Mouse (Mus musculus) testis, postnatal 14 days (tissue): ENCODE data around the gene Ppox.

Experiments
- DNase-seq: peaks from one replicate; pipeline ENCODE4 v3.0.0; 2021; ENCODE audit warnings: low spot score

Ppox gene

DNA sequence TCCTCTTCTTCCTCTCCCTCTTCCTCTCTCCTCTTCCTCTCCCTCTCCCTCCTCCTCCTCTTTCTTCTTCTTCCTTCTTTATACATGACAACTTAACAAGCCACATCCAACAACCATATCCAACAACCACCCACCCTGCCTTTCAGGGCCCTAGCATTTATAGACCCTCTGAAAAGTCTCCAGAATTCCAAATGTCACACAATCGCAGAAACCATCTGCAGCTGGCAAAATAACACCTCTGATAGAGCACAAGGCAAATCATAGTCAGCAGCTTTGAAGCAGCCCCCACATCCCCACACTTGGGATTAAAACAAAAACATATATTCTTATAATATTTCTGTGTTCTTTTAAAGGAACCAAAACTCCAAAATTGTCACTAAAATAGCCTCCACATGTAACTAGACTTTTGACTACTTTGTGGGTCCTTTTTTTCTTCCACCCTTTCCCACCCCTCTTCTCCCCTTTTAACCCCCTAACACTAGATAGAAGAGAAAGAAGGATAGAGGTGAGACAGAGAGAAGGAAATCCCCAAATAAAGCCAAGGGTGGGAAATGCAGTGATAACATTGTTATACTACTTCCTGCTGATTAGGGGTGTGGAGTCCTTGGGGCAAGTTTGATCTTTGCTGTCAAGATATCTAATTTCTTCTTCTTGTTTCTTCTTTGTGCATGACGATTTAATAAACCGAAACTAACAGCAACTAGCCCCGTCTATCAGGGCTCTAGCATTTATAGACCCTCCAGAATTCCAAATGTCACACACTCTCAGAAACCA is 14.8 kb downstream of the Ppox start:
- DNase-seq = no peak

DNA sequence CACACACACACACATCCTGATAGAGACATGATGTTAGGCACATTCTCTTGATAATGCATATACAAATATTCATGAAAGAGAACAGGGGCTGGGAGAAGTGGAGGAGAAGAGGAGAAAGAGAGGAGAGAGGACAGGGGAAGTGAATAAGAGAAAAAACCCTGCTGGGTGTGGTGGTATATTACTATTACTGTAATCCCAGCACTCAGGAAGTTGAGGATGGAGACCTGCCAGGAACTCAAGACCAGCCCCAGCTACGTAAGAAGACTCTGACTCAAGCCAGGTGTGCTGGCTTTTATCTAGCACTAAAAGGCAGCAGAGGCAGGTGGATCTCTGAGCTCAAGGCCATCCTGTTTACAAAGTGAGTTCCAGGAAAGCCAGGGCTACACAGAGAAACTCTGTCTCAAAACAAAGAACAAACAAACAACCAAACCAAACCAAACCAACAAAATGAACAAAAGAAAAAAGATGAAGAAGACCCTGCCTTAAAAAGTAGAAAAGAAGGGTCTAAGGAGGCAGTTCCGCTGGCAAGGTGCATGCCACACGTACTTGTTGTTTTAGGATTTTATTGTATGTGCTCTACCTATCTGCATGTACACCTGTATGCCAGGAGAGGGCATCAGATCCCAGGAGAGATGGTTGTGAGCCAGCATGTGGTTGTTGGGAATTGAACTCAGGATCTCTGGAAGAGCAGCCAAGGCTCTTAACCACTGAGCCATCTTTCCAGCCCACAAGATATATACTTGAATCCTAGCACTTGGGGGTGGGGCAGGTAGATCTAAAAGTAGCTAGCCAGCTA is 17.1 kb downstream of the Ppox start:
- DNase-seq = no peak

- no peak for DNase-seq
These were observed 17.8 kb downstream of the Ppox start for GRCm38 (mm10) chr1:171263185-171263611.

DNA sequence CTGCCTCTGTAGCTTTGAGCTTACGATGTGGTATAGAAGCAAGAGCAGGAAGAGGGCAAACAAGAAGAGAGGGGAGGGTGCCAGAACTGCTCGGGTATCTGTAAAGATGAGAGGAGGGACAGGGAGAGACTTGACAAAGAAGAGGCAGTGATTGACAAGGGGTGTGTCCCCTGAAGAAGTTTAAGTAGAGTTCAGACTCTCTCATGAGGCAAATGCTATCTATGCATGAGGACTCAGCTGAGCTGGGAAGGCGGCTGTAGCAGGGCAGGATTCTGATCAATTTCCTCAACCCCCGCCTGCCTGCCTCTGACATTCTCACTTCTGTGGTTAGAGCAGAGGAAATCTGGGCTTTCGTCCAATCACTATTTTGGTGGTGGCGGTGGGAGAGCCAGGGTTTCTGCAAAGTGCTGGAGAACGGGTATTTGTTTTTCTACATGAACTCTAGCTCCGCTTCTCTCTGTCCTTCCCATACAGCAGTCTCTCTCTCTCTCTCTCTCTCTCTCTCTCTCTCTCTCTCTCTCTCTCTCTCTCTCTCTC is 18.3 kb downstream of the Ppox start:
- peak; percentile 61 for DNase-seq

DNA sequence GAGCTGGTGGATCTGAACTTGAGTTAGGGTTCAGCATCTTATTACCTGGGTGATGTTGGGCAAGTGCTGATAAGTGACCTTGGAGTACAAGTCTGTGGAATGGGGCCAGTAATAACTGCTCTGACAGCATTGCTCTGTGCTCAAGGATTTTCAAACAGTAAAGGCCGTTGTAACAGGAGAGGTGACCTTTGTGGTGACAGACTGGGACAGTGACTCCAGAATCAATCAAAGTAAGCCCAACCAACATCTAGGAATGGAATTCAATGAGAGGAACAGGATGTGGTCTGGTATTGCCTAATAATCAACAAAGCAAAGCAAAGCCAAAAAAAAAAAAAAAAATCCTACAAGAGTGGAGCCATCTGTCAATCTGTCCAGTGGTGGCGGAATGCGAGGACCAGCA is 20.7 kb downstream of the Ppox start:
- DNase-seq = no peak

- no peak for DNase-seq
These were observed 22.1 kb downstream of the Ppox start for GRCm38 (mm10) chr1:171258921-171259320.

- no peak for DNase-seq
These were observed 23.2 kb downstream of the Ppox start for GRCm38 (mm10) chr1:171257781-171258180.

GRCm38 (mm10) chr1:171256937-171257548 is 23.9 kb downstream of the Ppox start:
- no peak for DNase-seq

DNA sequence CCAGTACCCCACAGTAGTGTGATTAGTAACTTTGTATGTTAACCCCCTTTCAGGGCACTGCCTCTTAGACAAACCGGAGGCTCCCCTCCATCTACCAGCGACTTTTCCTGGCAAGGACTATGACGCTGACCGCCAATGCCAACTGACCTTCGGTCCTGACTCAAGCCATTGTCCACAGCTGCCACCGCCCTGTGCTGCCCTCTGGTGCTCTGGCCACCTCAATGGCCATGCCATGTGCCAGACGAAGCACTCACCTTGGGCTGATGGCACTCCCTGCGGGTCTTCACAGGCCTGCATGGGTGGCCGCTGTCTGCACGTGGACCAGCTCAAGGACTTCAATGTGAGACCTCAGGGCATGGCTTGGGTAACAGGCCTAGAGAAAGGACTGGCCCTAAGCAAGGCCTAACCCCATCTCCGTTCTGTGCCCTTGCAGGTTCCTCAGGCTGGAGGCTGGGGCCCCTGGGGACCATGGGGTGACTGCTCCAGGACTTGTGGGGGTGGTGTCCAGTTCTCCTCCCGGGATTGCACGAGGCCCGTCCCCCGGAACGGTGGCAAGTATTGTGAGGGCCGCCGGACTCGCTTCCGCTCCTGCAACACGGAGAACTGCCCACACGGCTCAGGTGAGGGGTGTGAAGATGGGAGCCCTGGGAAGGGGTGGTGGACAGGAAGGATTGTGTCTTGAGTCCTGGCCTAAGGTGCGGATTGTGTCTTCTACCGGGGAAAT is 24.7 kb downstream of the Ppox start:
- no peak for DNase-seq

DNA sequence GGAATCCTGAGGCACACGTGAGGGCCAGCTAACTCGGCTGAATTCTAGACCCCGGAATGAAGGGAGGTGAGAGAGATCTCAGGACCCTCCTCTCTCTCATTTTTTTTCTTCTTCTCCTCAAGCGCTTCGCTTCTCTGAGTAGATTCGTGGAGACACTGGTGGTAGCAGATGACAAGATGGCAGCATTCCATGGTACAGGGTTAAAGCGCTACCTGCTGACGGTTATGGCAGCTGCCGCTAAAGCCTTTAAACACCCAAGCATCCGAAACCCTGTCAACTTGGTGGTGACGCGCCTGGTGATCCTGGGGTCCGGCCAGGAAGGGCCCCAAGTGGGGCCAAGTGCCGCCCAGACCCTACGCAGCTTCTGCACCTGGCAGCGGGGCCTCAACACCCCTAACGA is 28.6 kb downstream of the Ppox start:
- DNase-seq = no peak

DNA sequence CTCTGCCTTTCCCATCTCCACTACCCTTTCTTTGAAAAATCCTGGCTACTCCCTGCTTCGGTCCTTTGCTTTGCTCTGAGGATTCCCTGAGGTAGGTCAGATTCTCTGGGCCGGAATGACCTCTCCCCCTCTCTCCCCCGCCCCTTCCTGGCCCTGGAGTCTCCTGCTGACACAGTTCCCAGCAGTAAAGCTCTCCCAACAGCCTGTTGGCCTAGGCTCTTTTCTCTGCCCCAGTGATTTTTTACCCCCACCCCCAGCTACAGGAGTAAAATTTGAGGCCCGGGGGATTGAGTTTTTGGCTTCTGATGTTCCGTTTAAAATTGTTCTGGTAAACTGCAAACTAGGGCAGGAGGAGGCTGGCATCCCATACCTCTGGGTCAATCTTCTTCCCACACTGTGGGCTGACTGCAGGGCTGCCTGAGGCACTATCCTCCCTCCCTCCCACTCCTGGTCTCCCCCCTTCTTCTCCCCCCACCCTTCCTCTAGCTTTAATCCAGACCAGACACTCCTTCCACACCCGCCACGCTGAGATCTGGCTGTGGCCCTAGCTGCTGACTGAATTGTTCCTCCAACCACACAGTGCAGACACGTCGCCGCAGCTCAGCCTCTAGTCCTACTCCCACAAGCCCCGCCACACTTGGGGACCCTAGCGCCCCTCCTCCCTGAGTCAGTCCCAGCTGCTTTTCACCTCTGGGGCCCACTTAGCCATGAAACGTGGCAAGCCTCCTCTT is 29.2 kb downstream of the Ppox start:
- no peak for DNase-seq

GRCm38 (mm10) chr1:171250680-171251593 is 30.0 kb downstream of the Ppox start, which contains the start of gene Ndufs2:
Ndufs2 (minus strand) TSS chr1:171251388.
- DNase-seq = no peak

DNA sequence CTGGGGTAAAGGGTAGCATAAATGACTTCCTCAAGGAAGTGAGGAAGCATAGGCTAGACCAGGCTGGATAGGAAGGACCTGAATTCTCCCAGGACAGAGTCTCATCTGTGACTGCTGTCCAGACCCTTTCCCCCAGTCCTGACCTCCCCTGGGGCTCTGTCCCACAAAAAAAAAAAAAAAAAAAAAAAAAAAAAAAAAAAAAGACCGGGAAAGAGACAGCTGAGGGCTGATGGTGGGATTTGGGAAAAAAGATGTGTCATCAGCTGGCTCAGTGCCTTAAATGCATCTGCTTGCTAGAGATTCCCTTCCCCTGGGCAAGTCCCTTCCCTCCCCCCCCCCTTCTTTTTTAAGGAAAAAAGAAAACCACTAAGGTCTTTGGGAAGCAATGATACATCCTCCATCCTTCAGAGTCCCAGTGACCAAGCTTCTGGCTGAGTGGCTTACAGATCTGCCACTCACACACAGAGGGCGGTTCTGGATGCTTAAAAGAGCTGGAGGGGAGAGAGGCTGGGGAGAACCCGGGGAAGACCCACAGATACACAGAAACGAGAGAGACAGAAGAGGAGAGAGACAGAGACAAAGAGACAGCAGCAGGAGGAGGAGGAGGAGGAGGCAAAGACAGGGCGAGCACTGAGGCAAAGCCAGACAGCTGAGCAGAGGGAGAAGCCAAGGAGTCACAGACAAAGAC is 30.9 kb downstream of the Ppox start, which contains the start of gene Adamts4:
Gene Adamts4 (plus strand): TSS at position 509 of the 688 bp plus-strand sequence.
- DNase-seq = no peak

- DNase-seq = no peak
These were observed 32.4 kb downstream of the Ppox start for GRCm38 (mm10) chr1:171248386-171249226.

DNA sequence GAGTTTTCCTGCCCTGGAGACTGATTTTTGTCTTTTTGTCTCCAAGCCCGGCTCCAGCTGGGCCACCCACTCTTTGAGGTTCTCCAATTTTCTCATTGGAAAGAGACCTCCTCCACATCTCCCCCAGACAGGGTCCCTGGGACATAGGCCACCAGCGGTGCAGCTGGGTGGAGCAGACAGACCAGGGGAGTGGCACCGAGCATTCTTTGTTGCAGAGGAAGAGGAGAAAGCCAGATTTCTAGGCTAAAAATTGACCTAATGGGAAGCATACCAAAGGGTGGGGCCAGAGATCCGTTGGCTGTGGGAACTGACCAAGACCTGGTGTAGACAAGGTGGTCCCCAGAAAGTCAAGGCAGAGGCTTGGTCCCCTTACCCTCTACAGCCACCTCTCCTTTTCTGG is 33.1 kb downstream of the Ppox start:
- no peak for DNase-seq

DNA sequence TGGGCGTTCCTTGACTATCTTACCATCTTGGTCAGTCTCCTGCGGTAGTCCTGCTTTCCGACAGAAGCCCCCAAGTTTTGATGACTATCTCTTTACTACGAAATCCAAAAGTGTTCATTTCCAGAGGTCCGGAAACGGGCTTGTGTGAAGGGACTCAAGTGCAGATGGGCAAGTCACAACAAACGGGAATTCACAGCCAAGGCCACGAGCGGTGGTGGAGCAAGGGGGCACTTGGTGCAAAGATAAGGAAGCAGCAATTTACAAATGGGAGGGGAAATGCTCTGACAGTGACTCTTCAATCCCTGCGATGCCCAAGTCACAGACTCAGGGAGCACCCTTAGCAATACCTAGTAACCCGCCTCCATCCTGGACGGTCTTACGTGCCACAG is 33.5 kb downstream of the Ppox start:
- no peak for DNase-seq

DNA sequence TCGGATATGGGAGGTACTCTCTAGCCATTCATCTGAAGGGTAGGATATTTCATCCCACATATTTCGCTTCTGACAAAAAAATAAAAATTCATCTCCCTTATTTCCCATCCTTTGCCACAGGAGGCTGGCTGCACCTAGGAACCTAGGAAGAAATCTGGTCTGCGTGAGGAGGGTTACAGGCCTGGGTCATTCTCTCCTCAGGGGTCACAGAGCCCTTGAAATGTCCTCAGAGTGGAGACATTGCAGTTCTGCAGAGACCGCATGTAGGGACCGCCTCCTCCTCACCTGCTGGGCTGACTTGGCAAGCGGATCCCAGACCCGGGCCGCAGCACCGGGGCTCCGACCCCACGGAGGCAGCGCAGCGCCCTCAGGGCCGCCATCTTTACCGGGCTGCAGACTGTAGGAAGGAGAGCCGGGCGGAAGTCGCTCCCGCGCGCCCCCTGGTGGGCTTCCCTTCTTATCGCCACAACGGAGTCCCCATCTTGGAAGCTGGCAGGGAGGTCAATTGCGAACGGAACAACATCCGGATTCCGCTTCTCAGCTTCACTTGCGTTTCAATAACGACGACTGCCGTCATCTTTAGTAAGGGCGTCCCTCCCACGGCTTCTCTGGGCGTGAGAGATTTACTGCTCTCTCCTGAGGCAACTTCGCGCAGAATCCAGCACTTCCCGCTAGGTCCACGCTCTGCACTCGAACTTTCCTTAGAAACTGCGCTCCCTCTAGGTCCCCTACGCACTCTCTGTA is 34.1 kb downstream of the Ppox start:
- peak; percentile 97 for DNase-seq

- no peak for DNase-seq
These were observed 35.6 kb downstream of the Ppox start for GRCm38 (mm10) chr1:171245353-171245752.
